Mouse (Mus musculus): ENCODE measurements around the gene Hes1. TPM values are rescaled to one million over a fixed set of nuclear protein-coding genes. Genes with fewer than 3 reads are reported as not detected.
A peak's percentile ranks its signal among the peaks of the same experiment; 100 is the strongest.

The Hes1 gene
- 14.0 and 14.4 TPM in 2 replicates for polyA plus RNA-seq (2012; ENCODE audit: insufficient read depth, insufficient read length, missing spikeins)

GRCm38 (mm10) chr16:30063984-30064453, at the start of gene Hes1:
Hes1 (plus strand) TSS chr16:30064384.
- Histone ChIP-seq H3K4me1 (ENCODE audit: control insufficient read depth, insufficient read depth, insufficient read length, low read length) (peaks cover 12% of the 10 kb centered on the region; the same call in 1 of the 2 replicates), H3K4me3 (ENCODE audit: insufficient read depth, low read depth, low read length) (peak within 1 kb of the TSS; percentile 94)

GRCm38 (mm10) chr16:30016064-30016463, 48.1 kb upstream of the Hes1 start:
- no peak overlapping the region for H3K4me3 ChIP-seq (ENCODE audit: insufficient read depth, low read depth, low read length)
- no peaks in the 10 kb centered on the region for H3K4me1 ChIP-seq (ENCODE audit: control insufficient read depth, insufficient read depth, insufficient read length, low read length)
- H3K27ac ChIP-seq (replicated peaks; ENCODE audit: low read depth, low read length): no peak overlapping the region

More at GRCm38 (mm10) chr16:30063984-30064453, at the start of gene Hes1:
- H3K27ac ChIP-seq (replicated peaks; ENCODE audit: low read depth, low read length): peak within 1 kb of the TSS; percentile 98

- H3K27ac ChIP-seq (replicated peaks; ENCODE audit: low read depth, low read length): no peak overlapping the region
- H3K4me3 ChIP-seq (ENCODE audit: insufficient read depth, low read depth, low read length): no peak overlapping the region
Observed at GRCm38 (mm10) chr16:30020124-30020523, 44.1 kb upstream of the Hes1 start.

GRCm38 (mm10) chr16:30022352-30022751, 41.8 kb upstream of the Hes1 start:
- Histone ChIP-seq H3K27ac (replicated peaks; ENCODE audit: low read depth, low read length) (no peak overlapping the region), H3K4me1 (ENCODE audit: control insufficient read depth, insufficient read depth, insufficient read length, low read length) (peaks cover 4% of the 10 kb centered on the region; the same call in 1 of the 2 replicates), H3K4me3 (ENCODE audit: insufficient read depth, low read depth, low read length) (no peak overlapping the region)

More at GRCm38 (mm10) chr16:30020124-30020523, 44.1 kb upstream of the Hes1 start:
- peaks cover 4% of the 10 kb centered on the region; the same call in 1 of the 2 replicates for H3K4me1 ChIP-seq (ENCODE audit: control insufficient read depth, insufficient read depth, insufficient read length, low read length)

GRCm38 (mm10) chr16:30022890-30023797, 41.0 kb upstream of the Hes1 start:
- Histone ChIP-seq H3K4me1 (ENCODE audit: control insufficient read depth, insufficient read depth, insufficient read length, low read length) (peaks cover 4% of the 10 kb centered on the region; the same call in 1 of the 2 replicates), H3K27ac (replicated peaks; ENCODE audit: low read depth, low read length) (no peak overlapping the region), H3K4me3 (ENCODE audit: insufficient read depth, low read depth, low read length) (no peak overlapping the region)

- Histone ChIP-seq H3K4me3 (ENCODE audit: insufficient read depth, low read depth, low read length) (no peak overlapping the region), H3K27ac (replicated peaks; ENCODE audit: low read depth, low read length) (no peak overlapping the region), H3K4me1 (ENCODE audit: control insufficient read depth, insufficient read depth, insufficient read length, low read length) (peaks cover 4% of the 10 kb centered on the region; the same call in 1 of the 2 replicates)
Observed at GRCm38 (mm10) chr16:30024681-30025262, 39.4 kb upstream of the Hes1 start.

- Histone ChIP-seq H3K4me3 (ENCODE audit: insufficient read depth, low read depth, low read length) (no peak overlapping the region), H3K27ac (replicated peaks; ENCODE audit: low read depth, low read length) (no peak overlapping the region), H3K4me1 (ENCODE audit: control insufficient read depth, insufficient read depth, insufficient read length, low read length) (peaks cover 8% of the 10 kb centered on the region; the same call in 1 of the 2 replicates)
Observed at GRCm38 (mm10) chr16:30028184-30028583, 36.0 kb upstream of the Hes1 start.

GRCm38 (mm10) chr16:30029264-30030003, 34.8 kb upstream of the Hes1 start:
- peaks cover 17% of the 10 kb centered on the region for H3K4me1 ChIP-seq (ENCODE audit: control insufficient read depth, insufficient read depth, insufficient read length, low read length)
- H3K4me3 ChIP-seq (ENCODE audit: insufficient read depth, low read depth, low read length): no peak overlapping the region
- no peak overlapping the region for H3K27ac ChIP-seq (replicated peaks; ENCODE audit: low read depth, low read length)

- no peak overlapping the region for H3K27ac ChIP-seq (replicated peaks; ENCODE audit: low read depth, low read length)
- H3K4me3 ChIP-seq (ENCODE audit: insufficient read depth, low read depth, low read length): no peak overlapping the region
- peaks cover 16% of the 10 kb centered on the region for H3K4me1 ChIP-seq (ENCODE audit: control insufficient read depth, insufficient read depth, insufficient read length, low read length)
Observed at GRCm38 (mm10) chr16:30032326-30032904, 31.8 kb upstream of the Hes1 start.

GRCm38 (mm10) chr16:30033390-30033789, 30.8 kb upstream of the Hes1 start:
- no peak overlapping the region for H3K4me3 ChIP-seq (ENCODE audit: insufficient read depth, low read depth, low read length)
- H3K4me1 ChIP-seq (ENCODE audit: control insufficient read depth, insufficient read depth, insufficient read length, low read length): peaks cover 16% of the 10 kb centered on the region
- H3K27ac ChIP-seq (replicated peaks; ENCODE audit: low read depth, low read length): no peak overlapping the region

GRCm38 (mm10) chr16:30034001-30034400, 30.2 kb upstream of the Hes1 start:
- peaks cover 16% of the 10 kb centered on the region for H3K4me1 ChIP-seq (ENCODE audit: control insufficient read depth, insufficient read depth, insufficient read length, low read length)

GRCm38 (mm10) chr16:30034521-30034920, 29.7 kb upstream of the Hes1 start:
- Histone ChIP-seq H3K4me1 (ENCODE audit: control insufficient read depth, insufficient read depth, insufficient read length, low read length) (peaks cover 16% of the 10 kb centered on the region), H3K4me3 (ENCODE audit: insufficient read depth, low read depth, low read length) (no peak overlapping the region), H3K27ac (replicated peaks; ENCODE audit: low read depth, low read length) (no peak overlapping the region)

More at GRCm38 (mm10) chr16:30034001-30034400, 30.2 kb upstream of the Hes1 start:
- no peak overlapping the region for H3K27ac ChIP-seq (replicated peaks; ENCODE audit: low read depth, low read length)
- H3K4me3 ChIP-seq (ENCODE audit: insufficient read depth, low read depth, low read length): no peak overlapping the region

- H3K4me3 ChIP-seq (ENCODE audit: insufficient read depth, low read depth, low read length): no peak overlapping the region
- H3K4me1 ChIP-seq (ENCODE audit: control insufficient read depth, insufficient read depth, insufficient read length, low read length): peaks cover 16% of the 10 kb centered on the region
- H3K27ac ChIP-seq (replicated peaks; ENCODE audit: low read depth, low read length): no peak overlapping the region
Observed at GRCm38 (mm10) chr16:30034979-30035440, 29.2 kb upstream of the Hes1 start.

GRCm38 (mm10) chr16:30036104-30036503, 28.1 kb upstream of the Hes1 start:
- Histone ChIP-seq H3K4me3 (ENCODE audit: insufficient read depth, low read depth, low read length) (no peak overlapping the region), H3K27ac (replicated peaks; ENCODE audit: low read depth, low read length) (no peak overlapping the region), H3K4me1 (ENCODE audit: control insufficient read depth, insufficient read depth, insufficient read length, low read length) (peaks cover 16% of the 10 kb centered on the region)
